Mouse (Mus musculus) intestine, embryonic 14.5 days (tissue): ENCODE results near the gene Rpl10a. TPM values are rescaled to one million over a fixed set of nuclear protein-coding genes. Genes with fewer than 3 reads are reported as not detected.
"Not testable (repeated sequence)": the region's sequence is repeated elsewhere in the genome, so short reads cannot be mapped to it uniquely, and the experiment has no call there.

Experiments
- ATAC-seq: fragments of 200-750 bp; cut with Nextera tagmentation; replicated peaks from 2 replicates; pipeline ENCODE4 v1.8.0; 2017; ENCODE audit warnings: low read depth, moderate number of reproducible peaks, moderate TSS enrichment, moderate library complexity; ENCODE audit not compliant: low FRiP score, low TSS enrichment
- DNase-seq: peaks from one replicate; pipeline ENCODE4 v3.0.0-alpha.2; 2018; ENCODE audit warnings: low spot score
- H3K27ac ChIP-seq: fragments of 300-500 bp; sonication (generic); 2 replicates; pipeline ENCODE4 v1.5.1; 2014; ENCODE audit warnings: low read depth, mild to moderate bottlenecking, control low read depth
- H3K27me3 ChIP-seq: fragments of 300-500 bp; sonication (generic); replicated peaks from 2 replicates; pipeline ENCODE4 v1.6.1; 2014; ENCODE audit warnings: low read length, control low read depth; ENCODE audit not compliant: control insufficient read depth, insufficient read depth
- H3K36me3 ChIP-seq: fragments of 300-500 bp; sonication (generic); 2 replicates; pipeline ENCODE4 v1.6.1; 2014; ENCODE audit warnings: low read length, control low read depth; ENCODE audit not compliant: control insufficient read depth, insufficient read depth
- H3K4me1 ChIP-seq: fragments of 300-500 bp; sonication (generic); replicated peaks from 2 replicates; pipeline ENCODE4 v1.6.1; 2014; ENCODE audit warnings: low read length, control low read depth, mixed read lengths; ENCODE audit not compliant: control insufficient read depth, insufficient read depth
- H3K4me2 ChIP-seq: fragments of 300-500 bp; sonication (generic); 2 replicates; pipeline ENCODE4 v1.6.1; 2014; ENCODE audit warnings: low read length
- H3K4me3 ChIP-seq: fragments of 300-500 bp; sonication (generic); 2 replicates; pipeline ENCODE4 v1.5.1; 2014; ENCODE audit warnings: low read depth, low read length, control low read depth, mixed read lengths
- H3K9ac ChIP-seq: fragments of 300-500 bp; sonication (generic); 2 replicates; pipeline ENCODE4 v1.6.1; 2014; ENCODE audit warnings: mild to moderate bottlenecking, low read length
- H3K9me3 ChIP-seq: fragments of 300-500 bp; sonication (generic); 2 replicates; pipeline ENCODE4 v1.6.1; 2016; ENCODE audit warnings: low read length, control low read depth; ENCODE audit not compliant: control insufficient read depth
- WGBS: fragments of 180-500 bp; shearing (Covaris S2); extraction: QIAGEN DNeasy Blood & Tissue Kit; methylation state at CpG from one replicate; pipeline ENCODE4 v1.1.7; 2014; 5-methylcytosine and 5-hydroxymethylcytosine counted together
- polyA plus RNA-seq: library from polyadenylated mRNA; unstranded; fragments of >200 nt; fragmentation: Nextera tagmentation; extraction: Ambion mirVana; gene quantifications from 2 replicates; pipeline ENCODE4 v1.2.1, GENCODE M21; 2014

Gene Rpl10a
- polyA plus RNA-seq, 1 experiment from 2014 or later: 955 TPM

- no peak overlapping the region for H3K4me2 ChIP-seq
- H3K4me3 ChIP-seq: no peak overlapping the region
- peaks cover 47% of the 10 kb centered on the region for H3K36me3 ChIP-seq
- DNase-seq (no peak), ATAC-seq (no peak)
- H3K27me3 ChIP-seq: no peaks in the 10 kb centered on the region
- no peaks in the 10 kb centered on the region for H3K9me3 ChIP-seq
- H3K4me1 ChIP-seq: peaks cover 12% of the 10 kb centered on the region
- H3K9ac ChIP-seq: no peak overlapping the region
- 75% methylated on average over 8 of the region's 8 CpGs for WGBS
- H3K27ac ChIP-seq: no peak overlapping the region
Measured at GRCm38 (mm10) chr17:28323786-28324185, 4.5 kb upstream of the Rpl10a start.

- H3K4me2 ChIP-seq, H3K27ac ChIP-seq, H3K27me3 ChIP-seq, H3K9ac ChIP-seq, H3K4me3 ChIP-seq, H3K9me3 ChIP-seq, ATAC-seq, DNase-seq: not testable (repeated sequence)
- Histone ChIP-seq H3K4me1 (peaks cover 12% of the 10 kb centered on the region), H3K36me3 (peaks cover 46% of the 10 kb centered on the region)
- WGBS: 95% methylated on average over 7 of the region's 7 CpGs
Measured at GRCm38 (mm10) chr17:28324416-28324815, 3.9 kb upstream of the Rpl10a start.

GRCm38 (mm10) chr17:28325751-28326150 is 2.5 kb upstream of the Rpl10a start:
- Histone ChIP-seq H3K4me2 (no peak overlapping the region), H3K4me3 (no peak overlapping the region), H3K36me3 (peaks cover 43% of the 10 kb centered on the region), H3K27me3 (no peaks in the 10 kb centered on the region), H3K9ac (no peak overlapping the region), H3K4me1 (peaks cover 21% of the 10 kb centered on the region), H3K27ac (no peak overlapping the region), H3K9me3 (no peaks in the 10 kb centered on the region)
- 83% methylated on average over 7 of the region's 8 CpGs for WGBS
- no peak for DNase-seq
- ATAC-seq: no peak

GRCm38 (mm10) chr17:28326951-28327350 is 1.3 kb upstream of the Rpl10a start:
- ATAC-seq (no peak), DNase-seq (no peak)
- H3K4me3 ChIP-seq: no peak overlapping the region
- no peak overlapping the region for H3K9ac ChIP-seq
- WGBS: 79% methylated on average over 3 of the region's 3 CpGs
- no peaks in the 10 kb centered on the region for H3K27me3 ChIP-seq
- no peak overlapping the region for H3K4me2 ChIP-seq
- peaks cover 25% of the 10 kb centered on the region for H3K4me1 ChIP-seq
- H3K9me3 ChIP-seq: no peaks in the 10 kb centered on the region
- peak overlapping the region; percentile 95 for H3K27ac ChIP-seq
- H3K36me3 ChIP-seq: peaks cover 45% of the 10 kb centered on the region

- peak; percentile 14 for ATAC-seq
- WGBS: 3% methylated on average over 22 of the region's 22 CpGs
- Histone ChIP-seq H3K36me3 (peaks cover 46% of the 10 kb centered on the region), H3K27me3 (no peaks in the 10 kb centered on the region), H3K4me2 (peak overlapping the region; percentile 64), H3K9ac (peak overlapping the region; percentile 55), H3K4me1 (peaks cover 30% of the 10 kb centered on the region), H3K4me3 (peak overlapping the region; percentile 98), H3K27ac (peak overlapping the region; percentile 95), H3K9me3 (no peaks in the 10 kb centered on the region)
- DNase-seq: no peak
Measured at GRCm38 (mm10) chr17:28327673-28328325, 472 bp upstream of the Rpl10a start.

GRCm38 (mm10) chr17:28328946-28329345 is 675 bp downstream of the Rpl10a start:
- Histone ChIP-seq H3K4me3 (peak overlapping the region; percentile 98), H3K4me2 (peak overlapping the region; percentile 98), H3K27me3 (no peaks in the 10 kb centered on the region), H3K4me1 (peaks cover 40% of the 10 kb centered on the region), H3K9ac (peak overlapping the region; percentile 100), H3K9me3 (no peaks in the 10 kb centered on the region), H3K36me3 (peaks cover 47% of the 10 kb centered on the region), H3K27ac (peak overlapping the region; percentile 95)
- ATAC-seq: no peak
- under 1% methylated on average over 25 of the region's 25 CpGs for WGBS
- DNase-seq: peak; percentile 76

GRCm38 (mm10) chr17:28329503-28330231 is 1.4 kb downstream of the Rpl10a start:
- H3K27ac ChIP-seq: peak overlapping the region; percentile 95
- H3K27me3 ChIP-seq: no peaks in the 10 kb centered on the region
- peak overlapping the region; percentile 98 for H3K4me3 ChIP-seq
- peaks cover 50% of the 10 kb centered on the region for H3K36me3 ChIP-seq
- WGBS: 8% methylated on average over 4 of the region's 4 CpGs
- H3K4me1 ChIP-seq: peaks cover 43% of the 10 kb centered on the region
- DNase-seq: peak; percentile 70
- peak overlapping the region; percentile 98 for H3K4me2 ChIP-seq
- no peak for ATAC-seq
- H3K9me3 ChIP-seq: no peaks in the 10 kb centered on the region
- peak overlapping the region; percentile 100 for H3K9ac ChIP-seq

GRCm38 (mm10) chr17:28330232-28330546 is 1.9 kb downstream of the Rpl10a start:
- Histone ChIP-seq H3K4me1 (peaks cover 43% of the 10 kb centered on the region), H3K36me3 (peaks cover 55% of the 10 kb centered on the region), H3K27ac (peak overlapping the region; percentile 95; the same call in 1 of the 2 replicates), H3K9ac (peak overlapping the region; percentile 100), H3K27me3 (no peaks in the 10 kb centered on the region), H3K4me3 (peak overlapping the region; percentile 98), H3K9me3 (no peaks in the 10 kb centered on the region), H3K4me2 (peak overlapping the region; percentile 98)
- ATAC-seq: no peak
- no peak for DNase-seq
- 36% methylated on average over 2 of the region's 2 CpGs for WGBS
